Mouse (Mus musculus): ENCODE measurements around the gene Ascc3. TPM values are rescaled to one million over a fixed set of nuclear protein-coding genes. Genes with fewer than 3 reads are reported as not detected.

Gene Ascc3
- polyA plus RNA-seq, 1 experiment, result 28.7 TPM

GRCm38 (mm10) chr10:50899846-50900745, 307.6 kb downstream of the Ascc3 start:
- TF ChIP-seq CTCF (IDR thresholded peaks at IDR 0.05; ENCODE audit: borderline replicate concordance, control insufficient read depth, extremely low read depth, insufficient read depth, low read length, poor library complexity) (no peak), POLR2A (IDR thresholded peaks at IDR 0.05; ENCODE audit: control insufficient read depth, extremely low read depth, insufficient read depth, low read length, poor library complexity) (no peak)
- H3K4me1 ChIP-seq (replicated peaks; ENCODE audit: control insufficient read depth, insufficient read depth, low read length), result no peaks in the 10 kb centered on the region
- 7% methylated on average over 21 of the region's 21 CpGs for WGBS
- no peak for DNase-seq
- H3K27me3 ChIP-seq (ENCODE audit: control insufficient read depth, insufficient read depth, low read length), result peaks cover 46% of the 10 kb centered on the region
- no peaks in the 10 kb centered on the region for H3K36me3 ChIP-seq (ENCODE audit: control insufficient read depth, insufficient read depth, low read length)
- no peak overlapping the region for H3K27ac ChIP-seq (ENCODE audit: control insufficient read depth, insufficient read depth, low read length)
- no peak overlapping the region for H3K4me3 ChIP-seq (ENCODE audit: control insufficient read depth, insufficient read depth, low read length)
